Mouse (Mus musculus): Measurements from ENCODE around the gene Thsd7a. TPM values are rescaled to one million over a fixed set of nuclear protein-coding genes. Genes with fewer than 3 reads are reported as not detected.

The Thsd7a gene
- polyA plus RNA-seq, 1 experiment from 2014 or later: 60.5 TPM

GRCm38 (mm10) chr6:12749531-12750210, 461 bp upstream of the Thsd7a start:
- Histone ChIP-seq H3K4me1 (replicated peaks) (peaks cover 18% of the 10 kb centered on the region), H3K27ac (replicated peaks) (peak overlapping the region; percentile 99), H3K27me3 (no peaks in the 10 kb centered on the region), H3K9me3 (no peaks in the 10 kb centered on the region), H3K9ac (peak overlapping the region; percentile 96), H3K36me3 (no peaks in the 10 kb centered on the region), H3K4me3 (peak overlapping the region; percentile 69), H3K4me2 (peak overlapping the region; percentile 65)
- 7% methylated on average over 12 of the region's 12 CpGs for WGBS
- no peak for ATAC-seq (ENCODE audit: low read depth)

- H3K27me3 ChIP-seq: no peaks in the 10 kb centered on the region
- peak overlapping the region; percentile 65 for H3K4me2 ChIP-seq
- under 1% methylated on average over 6 of the region's 6 CpGs for WGBS
- peak overlapping the region; percentile 96 for H3K9ac ChIP-seq
- H3K4me1 ChIP-seq (replicated peaks): peaks cover 18% of the 10 kb centered on the region
- H3K36me3 ChIP-seq: no peaks in the 10 kb centered on the region
- H3K9me3 ChIP-seq: no peaks in the 10 kb centered on the region
- peak overlapping the region; percentile 99 for H3K27ac ChIP-seq (replicated peaks)
- peak; percentile 34 for ATAC-seq (ENCODE audit: low read depth)
- H3K4me3 ChIP-seq: peak overlapping the region; percentile 69
Observed at GRCm38 (mm10) chr6:12748454-12748786, 790 bp downstream of the Thsd7a start.

GRCm38 (mm10) chr6:12747856-12748450, 1.3 kb downstream of the Thsd7a start:
- no peaks in the 10 kb centered on the region for H3K36me3 ChIP-seq
- peak overlapping the region; percentile 96 for H3K9ac ChIP-seq
- H3K9me3 ChIP-seq: no peaks in the 10 kb centered on the region
- peaks cover 18% of the 10 kb centered on the region for H3K4me1 ChIP-seq (replicated peaks)
- 6% methylated on average over 11 of the region's 11 CpGs for WGBS
- H3K4me3 ChIP-seq: peak overlapping the region; percentile 69
- H3K4me2 ChIP-seq: peak overlapping the region; percentile 65
- no peaks in the 10 kb centered on the region for H3K27me3 ChIP-seq
- peak overlapping the region; percentile 99 for H3K27ac ChIP-seq (replicated peaks)
- no peak for ATAC-seq (ENCODE audit: low read depth)

- WGBS: 88% methylated on average over 4 of the region's 4 CpGs
- Histone ChIP-seq H3K27ac (replicated peaks) (no peak overlapping the region), H3K9me3 (no peaks in the 10 kb centered on the region), H3K9ac (no peak overlapping the region), H3K4me3 (no peak overlapping the region), H3K4me2 (no peak overlapping the region), H3K36me3 (no peaks in the 10 kb centered on the region), H3K4me1 (replicated peaks) (0 out of 2 replicates have a peak, but pooled peaks cover 2% of the 10 kb centered on the region), H3K27me3 (no peaks in the 10 kb centered on the region)
- ATAC-seq (ENCODE audit: low read depth): no peak
Observed at GRCm38 (mm10) chr6:12742791-12743190, 6.4 kb downstream of the Thsd7a start.

- Histone ChIP-seq H3K4me3 (no peak overlapping the region), H3K27me3 (no peaks in the 10 kb centered on the region), H3K27ac (replicated peaks) (no peak overlapping the region), H3K36me3 (peaks cover 6% of the 10 kb centered on the region; the same call in 1 of the 2 replicates), H3K4me1 (replicated peaks) (peaks cover 20% of the 10 kb centered on the region), H3K9ac (no peak overlapping the region), H3K9me3 (no peaks in the 10 kb centered on the region), H3K4me2 (no peak overlapping the region)
- ATAC-seq (ENCODE audit: low read depth): 0 out of 2 replicates have a peak, but pooled peaks have one; percentile 27
- 63% methylated on average over 3 of the region's 3 CpGs for WGBS
Observed at GRCm38 (mm10) chr6:12733924-12734323, 15.3 kb downstream of the Thsd7a start.

GRCm38 (mm10) chr6:12716071-12716470, 33.1 kb downstream of the Thsd7a start:
- no peak overlapping the region for H3K4me2 ChIP-seq
- H3K27ac ChIP-seq (replicated peaks): no peak overlapping the region
- H3K27me3 ChIP-seq: no peaks in the 10 kb centered on the region
- no peaks in the 10 kb centered on the region for H3K9me3 ChIP-seq
- H3K4me3 ChIP-seq: no peak overlapping the region
- 95% methylated on average over 8 of the region's 8 CpGs for WGBS
- H3K4me1 ChIP-seq (replicated peaks): peaks cover 4% of the 10 kb centered on the region; the same call in 1 of the 2 replicates
- H3K9ac ChIP-seq: no peak overlapping the region
- no peaks in the 10 kb centered on the region for H3K36me3 ChIP-seq
- no peak for ATAC-seq (ENCODE audit: low read depth)

- peak; percentile 23; the same call in 1 of the 2 replicates for ATAC-seq (ENCODE audit: low read depth)
- H3K27ac ChIP-seq (replicated peaks): no peak overlapping the region
Observed at GRCm38 (mm10) chr6:12712581-12712980, 36.6 kb downstream of the Thsd7a start.

GRCm38 (mm10) chr6:12702925-12703324, 46.3 kb downstream of the Thsd7a start:
- H3K9ac ChIP-seq: no peak overlapping the region

More at GRCm38 (mm10) chr6:12712581-12712980, 36.6 kb downstream of the Thsd7a start:
- no peaks in the 10 kb centered on the region for H3K9me3 ChIP-seq
- H3K27me3 ChIP-seq: no peaks in the 10 kb centered on the region
- H3K36me3 ChIP-seq: no peaks in the 10 kb centered on the region
- H3K9ac ChIP-seq: no peak overlapping the region
- WGBS: 46% methylated on average over 3 of the region's 3 CpGs
- no peak overlapping the region for H3K4me3 ChIP-seq
- no peak overlapping the region for H3K4me2 ChIP-seq
- peaks cover 4% of the 10 kb centered on the region; the same call in 1 of the 2 replicates for H3K4me1 ChIP-seq (replicated peaks)

GRCm38 (mm10) chr6:12699089-12699488, 50.1 kb downstream of the Thsd7a start:
- 82% methylated on average over 2 of the region's 2 CpGs for WGBS
- ATAC-seq (ENCODE audit: low read depth): no peak

More at GRCm38 (mm10) chr6:12702925-12703324, 46.3 kb downstream of the Thsd7a start:
- H3K4me1 ChIP-seq (replicated peaks): peaks cover 11% of the 10 kb centered on the region; the same call in 1 of the 2 replicates
- no peaks in the 10 kb centered on the region for H3K27me3 ChIP-seq
- no peaks in the 10 kb centered on the region for H3K36me3 ChIP-seq
- 0 out of 2 replicates have a peak, but pooled peaks cover 4% of the 10 kb centered on the region for H3K9me3 ChIP-seq
- 46% methylated on average over 3 of the region's 3 CpGs for WGBS
- ATAC-seq (ENCODE audit: low read depth): no peak
- no peak overlapping the region for H3K27ac ChIP-seq (replicated peaks)
- H3K4me2 ChIP-seq: no peak overlapping the region
- H3K4me3 ChIP-seq: no peak overlapping the region

GRCm38 (mm10) chr6:12693689-12694088, 55.5 kb downstream of the Thsd7a start:
- no peak overlapping the region for H3K9ac ChIP-seq
- peaks cover 8% of the 10 kb centered on the region; the same call in 1 of the 2 replicates for H3K4me1 ChIP-seq (replicated peaks)
- no peak overlapping the region for H3K4me3 ChIP-seq
- H3K9me3 ChIP-seq: no peaks in the 10 kb centered on the region
- no peaks in the 10 kb centered on the region for H3K27me3 ChIP-seq
- ATAC-seq (ENCODE audit: low read depth): peak; percentile 86
- no peak overlapping the region for H3K4me2 ChIP-seq
- WGBS: 26% methylated on average over 1 of the region's 1 CpGs
- no peaks in the 10 kb centered on the region for H3K36me3 ChIP-seq
- peak overlapping the region; percentile 42; the same call in 1 of the 2 replicates for H3K27ac ChIP-seq (replicated peaks)

More at GRCm38 (mm10) chr6:12699089-12699488, 50.1 kb downstream of the Thsd7a start:
- no peaks in the 10 kb centered on the region for H3K9me3 ChIP-seq
- no peaks in the 10 kb centered on the region for H3K36me3 ChIP-seq
- peaks cover 11% of the 10 kb centered on the region; the same call in 1 of the 2 replicates for H3K4me1 ChIP-seq (replicated peaks)
- H3K4me3 ChIP-seq: no peak overlapping the region
- H3K9ac ChIP-seq: no peak overlapping the region
- no peak overlapping the region for H3K27ac ChIP-seq (replicated peaks)
- no peak overlapping the region for H3K4me2 ChIP-seq
- no peaks in the 10 kb centered on the region for H3K27me3 ChIP-seq

GRCm38 (mm10) chr6:12693239-12693638, 56.0 kb downstream of the Thsd7a start:
- Histone ChIP-seq H3K36me3 (no peaks in the 10 kb centered on the region), H3K4me2 (no peak overlapping the region), H3K27ac (replicated peaks) (peak overlapping the region; percentile 54; the same call in 1 of the 2 replicates), H3K9ac (no peak overlapping the region), H3K27me3 (no peaks in the 10 kb centered on the region), H3K4me3 (no peak overlapping the region), H3K9me3 (no peaks in the 10 kb centered on the region), H3K4me1 (replicated peaks) (peaks cover 8% of the 10 kb centered on the region; the same call in 1 of the 2 replicates)
- 75% methylated on average over 3 of the region's 3 CpGs for WGBS
- peak; percentile 64; the same call in 1 of the 2 replicates for ATAC-seq (ENCODE audit: low read depth)

- no peak for ATAC-seq (ENCODE audit: low read depth)
- WGBS: 0% methylated on average over 1 of the region's 1 CpGs
Observed at GRCm38 (mm10) chr6:12649633-12650032, 99.6 kb downstream of the Thsd7a start.

More at GRCm38 (mm10) chr6:12649633-12650032, 99.6 kb downstream of the Thsd7a start:
- H3K9me3 ChIP-seq: no peaks in the 10 kb centered on the region
- peaks cover 5% of the 10 kb centered on the region for H3K4me1 ChIP-seq (replicated peaks)
- no peak overlapping the region for H3K4me2 ChIP-seq
- no peaks in the 10 kb centered on the region for H3K36me3 ChIP-seq
- no peaks in the 10 kb centered on the region for H3K27me3 ChIP-seq
- no peak overlapping the region for H3K27ac ChIP-seq (replicated peaks)
- H3K4me3 ChIP-seq: no peak overlapping the region
- no peak overlapping the region for H3K9ac ChIP-seq
